Mouse (Mus musculus) liver, postnatal 0 days (tissue): ENCODE results near the gene Rpl22. TPM values are rescaled to one million over a fixed set of nuclear protein-coding genes. Genes with fewer than 3 reads are reported as not detected.

Source experiments
- ATAC-seq: fragments of 200-750 bp; cut with Nextera tagmentation; 2 replicates; pipeline ENCODE4 v1.8.0; 2017; ENCODE audit warnings: mild to moderate bottlenecking, moderate library complexity
- DNase-seq: peaks from one replicate; pipeline ENCODE4 v3.0.0-alpha.2; 2016
- H3K27ac ChIP-seq: fragments of 300-500 bp; sonication (generic); 2 replicates; pipeline ENCODE4 v1.5.1; 2014; ENCODE audit warnings: antibody characterized with exemption, moderate library complexity, mild to moderate bottlenecking, low read depth
- H3K27me3 ChIP-seq: fragments of 300-500 bp; sonication (generic); 2 replicates; pipeline ENCODE4 v1.6.1; 2014; ENCODE audit warnings: low read length, control low read depth, mixed read lengths; ENCODE audit not compliant: insufficient read depth
- H3K36me3 ChIP-seq: fragments of 300-500 bp; sonication (generic); replicated peaks from 2 replicates; pipeline ENCODE4 v1.6.1; 2014; ENCODE audit warnings: mild to moderate bottlenecking, control low read depth, low read length, moderate library complexity, mixed read lengths; ENCODE audit not compliant: insufficient read depth
- H3K4me1 ChIP-seq: fragments of 300-500 bp; sonication (generic); 2 replicates; pipeline ENCODE4 v1.6.1; 2014; ENCODE audit warnings: antibody characterized with exemption, mild to moderate bottlenecking, control low read depth; ENCODE audit not compliant: insufficient read depth
- H3K4me2 ChIP-seq: fragments of 300-500 bp; sonication (generic); 2 replicates; pipeline ENCODE4 v1.6.1; 2014; ENCODE audit warnings: low read depth, mild to moderate bottlenecking, low read length, moderate library complexity, mixed read lengths
- H3K4me3 ChIP-seq: fragments of 300-500 bp; sonication (generic); 2 replicates; pipeline ENCODE4 v1.5.1; 2014; ENCODE audit warnings: low read depth, low read length
- H3K9ac ChIP-seq: fragments of 300-500 bp; sonication (generic); replicated peaks from 2 replicates; pipeline ENCODE4 v1.6.1; 2014; ENCODE audit warnings: mild to moderate bottlenecking, moderate library complexity
- H3K9me3 ChIP-seq: fragments of 300-500 bp; sonication (generic); 2 replicates; pipeline ENCODE4 v1.6.1; 2016; ENCODE audit warnings: mild to moderate bottlenecking, control low read depth, low read length, mixed read lengths
- CTCF ChIP-seq: sonication (generic); IDR thresholded peaks from 2 replicates; pipeline ENCODE4 v1.5.1; 2016; ENCODE audit warnings: antibody characterized with exemption, low read depth
- EP300 ChIP-seq: IDR thresholded peaks from 2 replicates; pipeline ENCODE4 v1.6.1; 2016; ENCODE audit warnings: antibody characterized with exemption, low read depth, mild to moderate bottlenecking
- WGBS: fragments of 180-500 bp; shearing (Covaris S2); extraction: QIAGEN DNeasy Blood & Tissue Kit; methylation state at CpG from one replicate; pipeline ENCODE4 v1.1.7; 2014; ENCODE audit not compliant: insufficient replicate concordance; 5-methylcytosine and 5-hydroxymethylcytosine counted together
- polyA plus RNA-seq: library from polyadenylated mRNA; unstranded; fragments of >200 nt; fragmentation: Nextera tagmentation; extraction: Ambion mirVana; gene quantifications from 2 replicates; pipeline ENCODE4 v1.2.1, GENCODE M21; 2015

Gene Rpl22
- polyA plus RNA-seq, 1 experiment from 2014 or later = 207 TPM

DNA sequence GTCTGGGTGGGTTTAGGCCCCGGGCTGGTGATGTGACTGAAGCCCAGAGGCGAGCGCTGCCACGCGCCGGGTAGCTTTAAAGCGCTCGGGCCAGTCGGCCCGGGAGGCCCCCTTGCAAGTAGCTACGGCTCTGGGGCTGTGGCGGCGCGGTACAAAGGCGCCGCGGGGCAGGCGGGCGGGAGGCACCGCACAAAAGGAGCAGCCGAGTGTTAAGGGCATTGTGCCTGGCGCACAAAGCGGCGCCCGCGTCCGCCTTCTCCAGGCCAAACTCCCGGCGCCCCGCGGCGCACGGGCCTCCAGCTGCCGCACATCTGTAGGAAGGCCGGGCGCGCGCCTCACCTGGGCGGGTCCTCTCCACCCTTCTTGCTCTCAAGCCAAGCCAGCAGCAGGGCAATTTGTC lies 35.2 kb upstream of the Rpl22 start:
- Histone ChIP-seq H3K9ac (no peak overlapping the region), H3K4me3 (no peak overlapping the region)
- TF ChIP-seq EP300 = no peak

GRCm38 (mm10) chr4:152290991-152291390 lies 34.6 kb upstream of the Rpl22 start:
- H3K9ac ChIP-seq = no peak overlapping the region
- no peak overlapping the region for H3K27ac ChIP-seq
- ATAC-seq (no peak), DNase-seq (no peak)
- H3K4me2 ChIP-seq = no peak overlapping the region
- H3K4me3 ChIP-seq = no peak overlapping the region
- peaks cover 68% of the 10 kb centered on the region for H3K27me3 ChIP-seq
- no peak for TF ChIP-seq CTCF
- no peak for TF ChIP-seq EP300
- H3K36me3 ChIP-seq = no peaks in the 10 kb centered on the region
- H3K4me1 ChIP-seq = peaks cover 10% of the 10 kb centered on the region
- 22% methylated on average over 11 of the region's 11 CpGs for WGBS
- H3K9me3 ChIP-seq = no peaks in the 10 kb centered on the region

More for the DNA sequence above, 35.2 kb upstream of the Rpl22 start:
- Histone ChIP-seq H3K4me2 (no peak overlapping the region), H3K27ac (no peak overlapping the region), H3K36me3 (no peaks in the 10 kb centered on the region), H3K9me3 (no peaks in the 10 kb centered on the region), H3K4me1 (peaks cover 4% of the 10 kb centered on the region), H3K27me3 (peaks cover 74% of the 10 kb centered on the region)
- ATAC-seq (no peak), DNase-seq (no peak)
- WGBS = 2% methylated on average over 39 of the region's 39 CpGs

DNA sequence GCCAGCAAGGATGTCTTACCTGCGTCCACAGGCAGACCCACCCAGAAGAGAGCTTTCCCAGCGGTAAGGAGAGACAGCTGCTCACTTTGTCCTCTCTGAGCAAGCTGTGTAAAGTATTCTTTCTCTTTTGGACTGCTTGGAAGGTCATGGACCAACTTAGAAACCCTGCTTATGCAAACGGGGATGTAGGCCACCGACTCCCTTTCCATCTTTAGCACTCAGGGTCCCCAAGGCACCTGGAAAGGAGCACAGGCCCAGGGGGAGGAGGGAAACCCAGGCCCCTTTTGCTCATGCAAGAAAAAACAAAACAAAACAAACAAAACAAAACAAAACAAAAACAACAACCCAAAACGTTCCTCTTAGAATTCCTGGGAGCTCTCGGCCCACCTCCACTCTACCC lies 34.0 kb upstream of the Rpl22 start, which contains the start of gene Hes3:
TSS of gene Hes3 (minus strand) at position 101 of the 400 bp plus-strand sequence.
- ATAC-seq (no peak), DNase-seq (no peak)
- H3K27me3 ChIP-seq = peaks cover 62% of the 10 kb centered on the region
- H3K36me3 ChIP-seq = no peaks in the 10 kb centered on the region
- H3K9ac ChIP-seq = no peak within 1 kb of the TSS
- H3K4me3 ChIP-seq = no peak within 1 kb of the TSS
- TF ChIP-seq EP300 (no peak), CTCF (no peak)
- H3K4me1 ChIP-seq = peaks cover 10% of the 10 kb centered on the region
- H3K9me3 ChIP-seq = no peaks in the 10 kb centered on the region
- no peak within 1 kb of the TSS for H3K4me2 ChIP-seq
- no peak within 1 kb of the TSS for H3K27ac ChIP-seq
- WGBS = 39% methylated on average over 6 of the region's 6 CpGs

- Histone ChIP-seq H3K4me3 (no peak overlapping the region), H3K4me1 (peaks cover 10% of the 10 kb centered on the region), H3K36me3 (no peaks in the 10 kb centered on the region), H3K9ac (no peak overlapping the region), H3K27me3 (peaks cover 55% of the 10 kb centered on the region), H3K4me2 (no peak overlapping the region), H3K9me3 (no peaks in the 10 kb centered on the region), H3K27ac (no peak overlapping the region)
- TF ChIP-seq EP300 = no peak
- no peak for TF ChIP-seq CTCF
- DNase-seq (no peak), ATAC-seq (no peak)
- WGBS = 35% methylated on average over 12 of the region's 12 CpGs
Measured at GRCm38 (mm10) chr4:152292102-152292765, 33.3 kb upstream of the Rpl22 start.

DNA sequence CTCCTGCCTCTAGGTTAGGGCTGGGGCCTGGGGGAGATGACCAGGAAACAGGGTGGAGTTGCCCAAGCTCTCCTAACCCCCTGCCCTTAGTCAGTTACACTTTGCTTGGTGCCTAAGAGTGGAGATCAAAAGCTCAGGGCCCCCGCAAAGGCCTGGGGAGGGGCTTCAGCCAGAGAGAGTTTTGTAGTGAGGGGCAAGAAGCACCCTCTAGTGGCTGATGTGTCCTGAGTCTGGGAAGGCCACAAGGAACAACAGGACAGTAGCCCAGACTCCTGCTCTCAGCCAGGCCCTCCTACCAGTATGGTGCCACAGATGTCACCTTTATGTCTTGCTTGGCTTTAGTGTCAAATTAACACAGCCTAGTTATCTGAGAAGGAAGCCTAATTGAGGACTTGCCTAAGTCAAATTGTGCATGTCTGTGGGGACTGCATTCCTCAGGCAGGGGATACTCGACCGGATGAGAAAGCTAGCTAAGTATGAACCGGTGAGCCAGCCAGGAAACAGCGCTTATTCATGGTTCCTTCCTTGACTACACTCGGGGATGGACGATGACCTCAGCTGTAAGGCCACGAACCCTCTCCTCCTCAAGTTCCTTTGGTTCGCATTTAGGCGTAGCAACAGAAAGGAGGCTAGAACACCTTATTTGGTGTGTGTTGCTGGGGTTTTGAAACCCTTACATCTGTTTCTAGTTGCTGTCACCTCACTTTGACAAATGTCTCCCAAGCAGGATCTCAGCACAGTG lies 31.2 kb upstream of the Rpl22 start:
- Histone ChIP-seq H3K27me3 (peaks cover 40% of the 10 kb centered on the region), H3K4me3 (no peak overlapping the region), H3K4me2 (no peak overlapping the region), H3K27ac (no peak overlapping the region), H3K9me3 (no peaks in the 10 kb centered on the region), H3K36me3 (no peaks in the 10 kb centered on the region), H3K9ac (no peak overlapping the region), H3K4me1 (peaks cover 22% of the 10 kb centered on the region)
- DNase-seq = no peak
- TF ChIP-seq CTCF (0 out of 2 replicates have a peak, but pooled peaks have one; percentile 9), EP300 (no peak)
- no peak for ATAC-seq
- 44% methylated on average over 10 of the region's 10 CpGs for WGBS

DNA sequence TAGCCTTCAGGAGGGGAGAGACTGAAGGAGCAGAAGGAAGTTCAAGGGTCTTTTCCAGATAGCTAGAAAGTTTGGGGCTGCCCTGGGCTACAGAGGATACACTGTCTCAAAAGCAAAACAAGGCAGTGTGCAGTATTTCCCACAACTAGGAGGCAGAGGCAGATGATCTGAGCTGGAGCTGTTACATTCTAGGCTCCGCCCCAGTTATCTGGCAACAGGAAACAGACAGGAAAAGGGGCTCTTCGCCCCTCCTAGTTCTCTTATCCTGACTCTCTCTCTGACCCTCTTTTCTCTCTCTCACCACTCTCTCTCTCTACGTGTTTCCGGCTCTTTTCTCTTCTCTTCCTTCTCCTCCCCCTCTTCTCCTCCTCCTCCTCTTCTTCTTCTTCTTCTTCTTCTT lies 29.6 kb upstream of the Rpl22 start:
- 14% methylated on average over 4 of the region's 4 CpGs for WGBS
- peaks cover 14% of the 10 kb centered on the region; the same call in 1 of the 2 replicates for H3K36me3 ChIP-seq
- no peak for TF ChIP-seq CTCF
- TF ChIP-seq EP300 = no peak
- H3K9ac ChIP-seq = no peak overlapping the region; the same call in 1 of the 2 replicates
- H3K27ac ChIP-seq = no peak overlapping the region; the same call in 1 of the 2 replicates
- ATAC-seq = no peak
- no peak for DNase-seq
- H3K4me1 ChIP-seq = peaks cover 22% of the 10 kb centered on the region
- peaks cover 25% of the 10 kb centered on the region for H3K27me3 ChIP-seq
- no peaks in the 10 kb centered on the region for H3K9me3 ChIP-seq
- H3K4me2 ChIP-seq = peak overlapping the region; percentile 97
- no peak overlapping the region; the same call in 1 of the 2 replicates for H3K4me3 ChIP-seq
